Mouse (Mus musculus): Measurements from ENCODE around the gene Psg26. TPM values are rescaled to one million over a fixed set of nuclear protein-coding genes. Genes with fewer than 3 reads are reported as not detected.
"Not testable (repeated sequence)": the region's sequence is repeated elsewhere in the genome, so short reads cannot be mapped to it uniquely, and the experiment has no call there.

Gene Psg26
- not detected in 2 replicates for total RNA-seq (2014; fragmentation: Nextera tagmentation)
- total RNA-seq (2017) = not detected in 2 replicates

GRCm38 (mm10) chr7:18484077-18484476 is at the start of gene Psg26:
Gene Psg26, minus strand, starts transcription at chr7:18484177.
- no peak for ATAC-seq (replicated peaks; ENCODE audit: low FRiP score, low TSS enrichment, poor library complexity, severe bottlenecking)

GRCm38 (mm10) chr7:18533420-18533819 is 49.4 kb upstream of the Psg26 start:
- ATAC-seq (replicated peaks; ENCODE audit: low FRiP score, low TSS enrichment, poor library complexity, severe bottlenecking) = no peak

- ATAC-seq (replicated peaks; ENCODE audit: low FRiP score, low TSS enrichment, poor library complexity, severe bottlenecking) = no peak
Observed at GRCm38 (mm10) chr7:18532169-18532568, 48.2 kb upstream of the Psg26 start, which contains the start of gene Psg25. Gene Psg25, minus strand, starts transcription at chr7:18532269.

- ATAC-seq (replicated peaks; ENCODE audit: low FRiP score, low TSS enrichment, poor library complexity, severe bottlenecking) = no peak
Observed at GRCm38 (mm10) chr7:18524668-18525067, 40.7 kb upstream of the Psg26 start.

GRCm38 (mm10) chr7:18512848-18513247 is 28.9 kb upstream of the Psg26 start:
- ATAC-seq (replicated peaks; ENCODE audit: low FRiP score, low TSS enrichment, poor library complexity, severe bottlenecking) = not testable (repeated sequence)

GRCm38 (mm10) chr7:18512417-18512816 is 28.4 kb upstream of the Psg26 start:
- ATAC-seq (replicated peaks; ENCODE audit: low FRiP score, low TSS enrichment, poor library complexity, severe bottlenecking) = not testable (repeated sequence)

GRCm38 (mm10) chr7:18511479-18511878 is 27.5 kb upstream of the Psg26 start:
- ATAC-seq (replicated peaks; ENCODE audit: low FRiP score, low TSS enrichment, poor library complexity, severe bottlenecking) = no peak

GRCm38 (mm10) chr7:18431941-18432340 is 52.0 kb downstream of the Psg26 start, which contains the start of gene Psg28:
Gene Psg28, minus strand, starts transcription at chr7:18432041.
- ATAC-seq (replicated peaks; ENCODE audit: low FRiP score, low TSS enrichment, poor library complexity, severe bottlenecking) = not testable (repeated sequence)

Other genes starting within 250 kb of the Psg26 start
- not detected in 2 replicates for gene Mill1, start 238.8 kb downstream of the Psg26 start, total RNA-seq (2014; fragmentation: Nextera tagmentation)
- not detected in 2 replicates for gene Mill1, start 238.8 kb downstream of the Psg26 start, total RNA-seq (2017)
- not detected in 2 replicates for gene Psg18, start 129.2 kb downstream of the Psg26 start, total RNA-seq (2014; fragmentation: Nextera tagmentation)
- gene Psg18, start 129.2 kb downstream of the Psg26 start, total RNA-seq (2017) = not detected in 2 replicates
- not detected in 2 replicates for gene Psg28, start 52.1 kb downstream of the Psg26 start, total RNA-seq (2014; fragmentation: Nextera tagmentation)
- gene Psg28, start 52.1 kb downstream of the Psg26 start, total RNA-seq (2017) = not detected in 2 replicates
- gene Psg25, start 48.1 kb upstream of the Psg26 start, total RNA-seq (2014; fragmentation: Nextera tagmentation) = not detected in 2 replicates
- not detected in 2 replicates for gene Psg25, start 48.1 kb upstream of the Psg26 start, total RNA-seq (2017)
- gene Psg27, start 83.1 kb upstream of the Psg26 start, total RNA-seq (2014; fragmentation: Nextera tagmentation) = not detected in 2 replicates
- not detected in 2 replicates for gene Psg27, start 83.1 kb upstream of the Psg26 start, total RNA-seq (2017)
- gene Psg23, start 132.3 kb upstream of the Psg26 start, total RNA-seq (2014; fragmentation: Nextera tagmentation) = not detected in 2 replicates
- not detected in 2 replicates for gene Psg23, start 132.3 kb upstream of the Psg26 start, total RNA-seq (2017)
- gene Psg21, start 172.5 kb upstream of the Psg26 start, total RNA-seq (2014; fragmentation: Nextera tagmentation) = not detected in 2 replicates
- gene Psg21, start 172.5 kb upstream of the Psg26 start, total RNA-seq (2017) = not detected in 2 replicates
- not detected in 2 replicates for gene Psg20, start 202.0 kb upstream of the Psg26 start, total RNA-seq (2014; fragmentation: Nextera tagmentation)
- not detected in 2 replicates for gene Psg20, start 202.0 kb upstream of the Psg26 start, total RNA-seq (2017)
- not detected in 2 replicates for gene Psg22, start 233.9 kb upstream of the Psg26 start, total RNA-seq (2014; fragmentation: Nextera tagmentation)
- not detected in 2 replicates for gene Psg22, start 233.9 kb upstream of the Psg26 start, total RNA-seq (2017)